Mouse (Mus musculus) lung, postnatal 0 days (tissue): ENCODE data around the gene Lrrfip1.

ENCODE experiments used
- CTCF ChIP-seq: IDR thresholded peaks from 2 replicates; pipeline ENCODE4 v1.5.1; 2016; ENCODE audit warnings: antibody characterized with exemption, mild to moderate bottlenecking
- EP300 ChIP-seq: IDR thresholded peaks from 2 replicates; pipeline ENCODE4 v1.6.1; 2016; ENCODE audit warnings: antibody characterized with exemption, mild to moderate bottlenecking, control low read depth

- TF ChIP-seq EP300 (no peak), CTCF (no peak)
These were observed 65.5 kb downstream of the Lrrfip1 start for GRCm38 (mm10) chr1:91064053-91064452.
